Comparison of ENCODE assay signal across 22 mouse cellular contexts in genomic region chr3:131141546-131141945, GRCm38 (mm10). TPM values are rescaled to one million over a fixed set of nuclear protein-coding genes. Genes with fewer than 3 reads are reported as not detected.
DNase-seq lines count a peak whose midpoint lies in the region; ATAC-seq and TF ChIP-seq lines count a peak whose summit lies in the region.
"Had no signal": no experiment of that assay in that cellular context is flagged by ENCODE, and none has a peak within 500 bp of the region (broad histone marks: within the 10 kb centered on the region; RNA-seq: fewer than 3 reads in every experiment).

No protein-coding gene starts in this region.

- no peaks in the 10 kb centered on the region for H3K36me3 ChIP-seq in hindbrain, embryonic 11.5 days (ENCODE audit: control insufficient read depth, insufficient read depth, low read length)
- no peaks in the 10 kb centered on the region for H3K36me3 ChIP-seq in hindbrain, embryonic 14.5 days (replicated peaks; ENCODE audit: control insufficient read depth, insufficient read depth)
- H3K36me3 ChIP-seq: embryonic facial prominence, embryonic 12.5 days; heart, embryonic 10.5 days; limb, embryonic 15.5 days; liver, embryonic 15.5 days; neural tube, embryonic 15.5 days had no signal

- H3K27me3 ChIP-seq in hindbrain, embryonic 11.5 days (ENCODE audit: control insufficient read depth, insufficient read depth, low read length) = peaks cover 15% of the 10 kb centered on the region
- H3K27me3 ChIP-seq in hindbrain, embryonic 14.5 days (ENCODE audit: control insufficient read depth, insufficient read depth, low read length) = peaks cover 10% of the 10 kb centered on the region
- H3K27me3 ChIP-seq: embryonic facial prominence, embryonic 12.5 days; limb, embryonic 15.5 days had no signal

- no peak overlapping the region for H3K4me3 ChIP-seq in hindbrain, embryonic 11.5 days (ENCODE audit: low read depth, low read length)
- no peak overlapping the region for H3K4me3 ChIP-seq in hindbrain, embryonic 14.5 days (replicated peaks; ENCODE audit: low read length)
- no peak overlapping the region for H3K4me3 ChIP-seq in layer of hippocampus, adult 2 months
- H3K4me3 ChIP-seq: embryonic facial prominence, embryonic 12.5 days; heart, embryonic 10.5 days; limb, embryonic 15.5 days; liver, embryonic 15.5 days; midbrain, embryonic 10.5 days; neural tube, embryonic 15.5 days had no signal

- H3K4me1 ChIP-seq in hindbrain, embryonic 11.5 days (replicated peaks; ENCODE audit: control insufficient read depth, insufficient read depth, low read length) = no peaks in the 10 kb centered on the region
- peaks cover 26% of the 10 kb centered on the region for H3K4me1 ChIP-seq in hindbrain, embryonic 14.5 days (replicated peaks; ENCODE audit: control insufficient read depth, insufficient read depth, low read length)
- H3K4me1 ChIP-seq: liver, embryonic 15.5 days had no signal

- H3K9me3 ChIP-seq in hindbrain, embryonic 11.5 days (ENCODE audit: control insufficient read depth, low read length) = no peaks in the 10 kb centered on the region
- H3K9me3 ChIP-seq in hindbrain, embryonic 14.5 days (ENCODE audit: control insufficient read depth, low read length) = no peaks in the 10 kb centered on the region
- H3K9me3 ChIP-seq: embryonic facial prominence, embryonic 12.5 days; heart, embryonic 10.5 days; limb, embryonic 15.5 days; liver, embryonic 15.5 days; midbrain, embryonic 10.5 days; neural tube, embryonic 15.5 days had no signal

- no peak for ATAC-seq in hindbrain, embryonic 11.5 days (ENCODE audit: low FRiP score)
- ATAC-seq in hindbrain, embryonic 14.5 days (ENCODE audit: low FRiP score) = no peak
- ATAC-seq in frontal cortex, adult (ENCODE audit: low TSS enrichment) = no peak
- ATAC-seq: forebrain, embryonic 14.5 days; hindbrain, postnatal 0 days; intestine, embryonic 16.5 days; lung, postnatal 0 days had no signal

- DNase-seq in hindbrain, embryonic 11.5 days (ENCODE audit: low spot score) = peak; percentile 36
- no peak for DNase-seq in hindbrain, embryonic 14.5 days (ENCODE audit: low spot score)
- DNase-seq in embryo, embryonic 11 days = peak; percentile 73
- DNase-seq in thymus, adult 18-20 months = peak; percentile 46 to 53
- peak; percentile 71 to 79 for DNase-seq in thymus, postnatal 36 days
- no peak for DNase-seq in layer of hippocampus, adult 2 months (ENCODE audit: low spot score in 2 of 2)
- DNase-seq: adrenal gland, adult 8-10 months; cerebellum, adult 2 months; cerebellum, postnatal 25 days; kidney, postnatal 4 days; left cerebral cortex, postnatal 4 days had no signal

- no peak overlapping the region for H3K4me2 ChIP-seq in hindbrain, embryonic 11.5 days (replicated peaks; ENCODE audit: low read depth, low read length)
- H3K4me2 ChIP-seq in hindbrain, embryonic 14.5 days (replicated peaks) = no peak overlapping the region
- H3K4me2 ChIP-seq: embryonic facial prominence, embryonic 12.5 days; limb, embryonic 15.5 days; liver, embryonic 15.5 days; neural tube, embryonic 15.5 days had no signal

- no peak overlapping the region for H3K9ac ChIP-seq in hindbrain, embryonic 11.5 days (ENCODE audit: low read depth, low read length)
- H3K9ac ChIP-seq in hindbrain, embryonic 14.5 days = no peak overlapping the region
- H3K9ac ChIP-seq: embryonic facial prominence, embryonic 12.5 days; limb, embryonic 15.5 days; liver, embryonic 15.5 days; neural tube, embryonic 15.5 days had no signal

- no peak overlapping the region for H3K27ac ChIP-seq in hindbrain, embryonic 11.5 days (ENCODE audit: low read depth, low read length)
- no peak overlapping the region for H3K27ac ChIP-seq in hindbrain, embryonic 14.5 days
- no peak overlapping the region for H3K27ac ChIP-seq in layer of hippocampus, adult 2 months
- H3K27ac ChIP-seq: embryonic facial prominence, embryonic 12.5 days; heart, embryonic 10.5 days; hindbrain, postnatal 0 days; limb, embryonic 15.5 days; liver, embryonic 15.5 days; midbrain, embryonic 10.5 days; neural tube, embryonic 15.5 days had no signal

- no peak for TF ChIP-seq CTCF in layer of hippocampus, adult 2 months (conservative IDR thresholded peaks at IDR 0.05)

- 11% methylated on average over 4 of the region's 4 CpGs for WGBS in hindbrain, embryonic 11.5 days
- WGBS in hindbrain, embryonic 14.5 days = 28% methylated on average over 4 of the region's 4 CpGs

RNA-seq across cellular contexts. Expression of gene Lef1, which starts 31.3 kb away (rescaled TPM):
- polyA plus RNA-seq in hindbrain, embryonic 11.5 days (2014; fragmentation: Nextera tagmentation; extraction: Ambion mirVana) = 24.1 and 24.6 TPM in 2 replicates
- polyA plus RNA-seq in hindbrain, embryonic 14.5 days (2014; fragmentation: Nextera tagmentation; extraction: Ambion mirVana) = 9.8 and 10.3 TPM in 2 replicates
- total RNA-seq in layer of hippocampus, adult 2 months (2021) = 1 to 10 TPM; 6.2 to 7.1 TPM

Comparison
In these comparisons a context has a peak if more than half of its experiments do, and no peak if none do; other contexts are left out.
1. DNase-seq: peak in hindbrain, embryonic 11.5 days (single experiment), embryo, embryonic 11 days (single experiment), thymus, adult 18-20 months (2 of 2) and thymus, postnatal 36 days (2 of 2); none in hindbrain, embryonic 14.5 days (single experiment) and layer of hippocampus, adult 2 months (0 of 2).